Mouse (Mus musculus) brain, embryonic 14.5 days (tissue): ENCODE results near the gene Fkbp14. TPM values are rescaled to one million over a fixed set of nuclear protein-coding genes. Genes with fewer than 3 reads are reported as not detected.

Experiments
- DNase-seq: peaks from one replicate; pipeline ENCODE4 v3.0.0-alpha.2; 2011; ENCODE audit warnings: low read depth
- CTCF ChIP-seq: fragments of 200-500 bp; IDR thresholded peaks from 2 replicates; pipeline ENCODE4 v1.5.1; 2012; ENCODE audit warnings: inconsistent platforms, mild to moderate bottlenecking, moderate library complexity, borderline replicate concordance; ENCODE audit not compliant: insufficient read depth, insufficient read length; ENCODE audit errors: extremely low read depth
- POLR2A ChIP-seq: fragments of 200-500 bp; IDR thresholded peaks from 2 replicates; pipeline ENCODE4 v1.6.1; 2012; ENCODE audit warnings: mild to moderate bottlenecking, inconsistent platforms, borderline replicate concordance; ENCODE audit not compliant: poor library complexity, insufficient read depth, insufficient read length, severe bottlenecking; ENCODE audit errors: extremely low read depth
- polyA plus RNA-seq: library from polyadenylated mRNA; depleted of rRNA; stranded (reverse); fragments of >200 nt; gene quantifications from 2 replicates; pipeline ENCODE4 v1.2.3, GENCODE M21; 2012; rRNA removed

The Fkbp14 gene
- polyA plus RNA-seq, 1 experiment, result 11.6 TPM

GRCm38 (mm10) chr6:54528666-54529065 is 68.4 kb downstream of the Fkbp14 start:
- TF ChIP-seq POLR2A (no peak), CTCF (no peak)
- DNase-seq, result no peak

Other genes with a start within 250 kb of the Fkbp14 start
- gene Wipf3, start 167.7 kb downstream of the Fkbp14 start, polyA plus RNA-seq, result 6.6 and 11.1 TPM in 2 replicates
- 72.0 and 92.9 TPM in 2 replicates for gene Scrn1, start 30.8 kb downstream of the Fkbp14 start, polyA plus RNA-seq
- gene Plekha8, start 2.2 kb downstream of the Fkbp14 start, polyA plus RNA-seq, result 15.9 and 16.5 TPM in 2 replicates
- gene Mturn, start 84.3 kb upstream of the Fkbp14 start, polyA plus RNA-seq, result 50.6 and 72.2 TPM in 2 replicates
- gene Znrf2, start 219.6 kb upstream of the Fkbp14 start, polyA plus RNA-seq, result 19.3 and 19.6 TPM in 2 replicates